Mouse (Mus musculus) C2C12 (cell line): ENCODE measurements around the gene Zfp866.

Experiments
- CTCF ChIP-seq: IDR thresholded peaks from one replicate; pipeline ENCODE4 v1.5.1; 2011; ENCODE audit not compliant: control insufficient read depth, insufficient read depth, insufficient read length
- FOSL1 ChIP-seq: IDR thresholded peaks from one replicate; pipeline ENCODE4 v1.8.0; 2011; ENCODE audit warnings: mild to moderate bottlenecking, low read length; ENCODE audit not compliant: poor library complexity, insufficient read depth, severe bottlenecking
- MYOD1 ChIP-seq: IDR thresholded peaks from one replicate; pipeline ENCODE4 v1.6.1; 2011; ENCODE audit warnings: low read depth; ENCODE audit not compliant: control insufficient read depth, insufficient read length

DNA sequence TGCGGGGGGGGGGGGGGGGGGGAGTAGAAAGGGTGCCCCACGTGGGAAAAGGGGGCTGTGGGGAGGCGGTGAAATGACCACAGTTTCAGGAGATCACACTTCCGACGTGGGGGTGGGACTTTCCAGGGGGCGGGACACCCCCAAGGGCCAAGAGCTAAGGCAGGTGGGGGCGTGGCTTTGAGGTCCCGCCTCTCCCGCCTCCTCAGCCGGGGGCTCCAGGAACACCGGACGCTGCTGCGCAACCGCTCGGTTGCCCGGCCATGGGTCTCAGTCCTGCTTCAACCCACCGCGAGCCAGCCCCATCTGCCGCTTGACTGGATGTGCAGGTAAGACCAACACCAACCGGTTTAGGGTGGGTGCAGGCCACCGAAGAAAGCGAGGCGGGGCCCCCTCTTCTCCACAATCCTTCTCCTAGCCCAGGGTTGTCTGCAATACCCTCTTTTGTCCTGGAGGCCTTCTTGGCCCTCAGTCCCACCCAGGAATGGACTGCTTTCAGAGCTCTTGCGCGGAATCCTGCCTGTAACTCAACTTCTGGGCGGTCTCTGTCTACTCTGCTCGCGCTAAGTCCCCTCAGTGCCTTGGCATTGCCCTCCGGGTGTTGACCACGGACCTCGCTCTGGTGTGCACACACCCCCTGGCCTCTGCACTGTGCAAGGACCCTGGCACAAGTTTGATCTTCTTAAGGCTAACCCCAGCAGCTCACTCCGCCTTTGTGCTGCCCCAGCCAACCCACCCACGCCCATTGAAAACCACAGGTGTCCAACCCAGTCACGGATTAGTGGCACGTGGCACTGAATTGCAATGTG, 31.6 kb upstream of the Zfp866 start, which contains the start of gene Lpar2:
- no peak for TF ChIP-seq MYOD1
- no peak for TF ChIP-seq FOSL1
- TF ChIP-seq CTCF = no peak
